Mouse (Mus musculus): Measurements from ENCODE around the gene Gpr153. TPM values are rescaled to one million over a fixed set of nuclear protein-coding genes. Genes with fewer than 3 reads are reported as not detected.

Gpr153 gene
- polyA plus RNA-seq, 1 experiment from 2014 or later = 11.1 TPM

GRCm38 (mm10) chr4:152315498-152316213 lies 41.6 kb downstream of the Gpr153 start:
- Histone ChIP-seq H3K4me1 (ENCODE audit: insufficient read depth, low read depth, low read length) (peaks cover 5% of the 10 kb centered on the region; the same call in 1 of the 2 replicates), H3K4me2 (replicated peaks; ENCODE audit: low read depth, low read length) (peak overlapping the region; percentile 25), H3K4me3 (ENCODE audit: low read depth, low read length) (no peak overlapping the region), H3K9ac (replicated peaks; ENCODE audit: low read depth) (no peak overlapping the region), H3K9me3 (ENCODE audit: low read length) (no peaks in the 10 kb centered on the region), H3K27me3 (replicated peaks; ENCODE audit: insufficient read depth, low read length) (peaks cover 43% of the 10 kb centered on the region), H3K27ac (ENCODE audit: low read length) (no peak overlapping the region), H3K36me3 (ENCODE audit: insufficient read depth, low read length) (no peaks in the 10 kb centered on the region)
- TF ChIP-seq CTCF (IDR thresholded peaks at IDR 0.05) (no peak), EP300 (IDR thresholded peaks at IDR 0.05) (no peak)
- 1% methylated on average over 42 of the region's 43 CpGs for WGBS
- DNase-seq (ENCODE audit: low spot score) (no peak), ATAC-seq (0 out of 2 replicates have a peak, but pooled peaks have one; percentile 13)

GRCm38 (mm10) chr4:152317631-152318033 lies 43.6 kb downstream of the Gpr153 start:
- no peak overlapping the region for H3K4me2 ChIP-seq (replicated peaks; ENCODE audit: low read depth, low read length)
- TF ChIP-seq CTCF (IDR thresholded peaks at IDR 0.05) (no peak), EP300 (IDR thresholded peaks at IDR 0.05) (no peak)
- H3K27ac ChIP-seq (ENCODE audit: low read length) = no peak overlapping the region
- H3K4me3 ChIP-seq (ENCODE audit: low read depth, low read length) = no peak overlapping the region
- H3K9ac ChIP-seq (replicated peaks; ENCODE audit: low read depth) = no peak overlapping the region
- ATAC-seq (no peak), DNase-seq (ENCODE audit: low spot score) (no peak)
- H3K27me3 ChIP-seq (replicated peaks; ENCODE audit: insufficient read depth, low read length) = peaks cover 40% of the 10 kb centered on the region
- WGBS = 43% methylated on average over 6 of the region's 6 CpGs
- H3K36me3 ChIP-seq (ENCODE audit: insufficient read depth, low read length) = no peaks in the 10 kb centered on the region
- peaks cover 5% of the 10 kb centered on the region; the same call in 1 of the 2 replicates for H3K4me1 ChIP-seq (ENCODE audit: insufficient read depth, low read depth, low read length)
- H3K9me3 ChIP-seq (ENCODE audit: low read length) = no peaks in the 10 kb centered on the region

- H3K4me2 ChIP-seq (replicated peaks; ENCODE audit: low read depth, low read length) = peak within 1 kb of the TSS; percentile 39; the same call in 1 of the 2 replicates
- H3K36me3 ChIP-seq (ENCODE audit: insufficient read depth, low read length) = no peaks in the 10 kb centered on the region
- no peak within 1 kb of the TSS for H3K27ac ChIP-seq (ENCODE audit: low read length)
- ATAC-seq (peak; percentile 46), DNase-seq (ENCODE audit: low spot score) (peak; percentile 47)
- H3K4me1 ChIP-seq (ENCODE audit: insufficient read depth, low read depth, low read length) = peaks cover 5% of the 10 kb centered on the region; the same call in 1 of the 2 replicates
- peaks cover 37% of the 10 kb centered on the region for H3K27me3 ChIP-seq (replicated peaks; ENCODE audit: insufficient read depth, low read length)
- WGBS = 3% methylated on average over 25 of the region's 26 CpGs
- no peaks in the 10 kb centered on the region for H3K9me3 ChIP-seq (ENCODE audit: low read length)
- TF ChIP-seq EP300 (IDR thresholded peaks at IDR 0.05) = no peak
- peak; percentile 72 for TF ChIP-seq CTCF (IDR thresholded peaks at IDR 0.05)
- no peak within 1 kb of the TSS for H3K9ac ChIP-seq (replicated peaks; ENCODE audit: low read depth)
- H3K4me3 ChIP-seq (ENCODE audit: low read depth, low read length) = peak within 1 kb of the TSS; percentile 8; the same call in 1 of the 2 replicates
Observed at GRCm38 (mm10) chr4:152318517-152319234, 44.6 kb downstream of the Gpr153 start, which contains the start of gene Rnf207. Gene Rnf207, minus strand, starts transcription at chr4:152318993.

- H3K9ac ChIP-seq (replicated peaks; ENCODE audit: low read depth) = no peak overlapping the region
- ATAC-seq (no peak), DNase-seq (ENCODE audit: low spot score) (no peak)
- H3K27me3 ChIP-seq (replicated peaks; ENCODE audit: insufficient read depth, low read length) = peaks cover 12% of the 10 kb centered on the region; the same call in 1 of the 2 replicates
- H3K4me1 ChIP-seq (ENCODE audit: insufficient read depth, low read depth, low read length) = peaks cover 7% of the 10 kb centered on the region; the same call in 1 of the 2 replicates
- H3K36me3 ChIP-seq (ENCODE audit: insufficient read depth, low read length) = no peaks in the 10 kb centered on the region
- no peaks in the 10 kb centered on the region for H3K9me3 ChIP-seq (ENCODE audit: low read length)
- no peak overlapping the region for H3K4me3 ChIP-seq (ENCODE audit: low read depth, low read length)
- TF ChIP-seq EP300 (IDR thresholded peaks at IDR 0.05) (no peak), CTCF (IDR thresholded peaks at IDR 0.05) (no peak)
- no peak overlapping the region for H3K4me2 ChIP-seq (replicated peaks; ENCODE audit: low read depth, low read length)
- H3K27ac ChIP-seq (ENCODE audit: low read length) = no peak overlapping the region
- WGBS = 47% methylated on average over 5 of the region's 5 CpGs
Observed at GRCm38 (mm10) chr4:152321464-152321863, 47.4 kb downstream of the Gpr153 start.

- no peaks in the 10 kb centered on the region for H3K27me3 ChIP-seq (replicated peaks; ENCODE audit: insufficient read depth, low read length)
- DNase-seq (ENCODE audit: low spot score) = no peak
- peak; percentile 12 for ATAC-seq
- H3K4me2 ChIP-seq (replicated peaks; ENCODE audit: low read depth, low read length) = peak overlapping the region; percentile 37
- WGBS = 49% methylated on average over 16 of the region's 16 CpGs
- TF ChIP-seq EP300 (IDR thresholded peaks at IDR 0.05) (no peak), CTCF (IDR thresholded peaks at IDR 0.05) (no peak)
- peaks cover 7% of the 10 kb centered on the region for H3K4me1 ChIP-seq (ENCODE audit: insufficient read depth, low read depth, low read length)
- peaks cover 8% of the 10 kb centered on the region; the same call in 1 of the 2 replicates for H3K36me3 ChIP-seq (ENCODE audit: insufficient read depth, low read length)
- peak overlapping the region; percentile 87 for H3K4me3 ChIP-seq (ENCODE audit: low read depth, low read length)
- H3K27ac ChIP-seq (ENCODE audit: low read length) = no peak overlapping the region
- H3K9me3 ChIP-seq (ENCODE audit: low read length) = no peaks in the 10 kb centered on the region
- H3K9ac ChIP-seq (replicated peaks; ENCODE audit: low read depth) = no peak overlapping the region
Observed at GRCm38 (mm10) chr4:152324641-152325562, 50.9 kb downstream of the Gpr153 start.

All from lung, postnatal 0 days (tissue).